Mouse (Mus musculus): ENCODE data around the gene Elmod3. TPM values are rescaled to one million over a fixed set of nuclear protein-coding genes. Genes with fewer than 3 reads are reported as not detected.
"Not testable (repeated sequence)": the region's sequence is repeated elsewhere in the genome, so short reads cannot be mapped to it uniquely, and the experiment has no call there.

Gene Elmod3
- polyA plus RNA-seq, 1 experiment, result 24.0 TPM

- DNase-seq (ENCODE audit: extremely low spot score in 1 of 2, low spot score in 1 of 2), result no peak
Observed at GRCm38 (mm10) chr6:72543265-72543850, 54.9 kb downstream of the Elmod3 start.

GRCm38 (mm10) chr6:72538562-72539031 is 59.6 kb downstream of the Elmod3 start:
- peak; percentile 93 for DNase-seq (ENCODE audit: extremely low spot score in 1 of 2, low spot score in 1 of 2)

- DNase-seq (ENCODE audit: extremely low spot score in 1 of 2, low spot score in 1 of 2), result no peak
Observed at GRCm38 (mm10) chr6:72537998-72538500, 60.2 kb downstream of the Elmod3 start.

- DNase-seq (ENCODE audit: extremely low spot score in 1 of 2, low spot score in 1 of 2), result peak; percentile 52 to 89
Observed at GRCm38 (mm10) chr6:72535165-72535564, 63.0 kb downstream of the Elmod3 start.

GRCm38 (mm10) chr6:72534035-72534809 is 64.0 kb downstream of the Elmod3 start:
- peak in 1 of 2 experiments; percentile 78 for DNase-seq (ENCODE audit: extremely low spot score in 1 of 2, low spot score in 1 of 2)

GRCm38 (mm10) chr6:72533555-72533954 is 64.7 kb downstream of the Elmod3 start:
- not testable (repeated sequence) for DNase-seq (ENCODE audit: extremely low spot score in 1 of 2, low spot score in 1 of 2)

- peak; percentile 38 to 39 for DNase-seq (ENCODE audit: extremely low spot score in 1 of 2, low spot score in 1 of 2)
Observed at GRCm38 (mm10) chr6:72532580-72532979, 65.6 kb downstream of the Elmod3 start.

GRCm38 (mm10) chr6:72528410-72529151 is 69.6 kb downstream of the Elmod3 start:
- no peak for DNase-seq (ENCODE audit: extremely low spot score in 1 of 2, low spot score in 1 of 2)

- DNase-seq (ENCODE audit: extremely low spot score in 1 of 2, low spot score in 1 of 2), result no peak
Observed at GRCm38 (mm10) chr6:72527070-72527469, 71.1 kb downstream of the Elmod3 start.

- no peak for DNase-seq (ENCODE audit: extremely low spot score in 1 of 2, low spot score in 1 of 2)
Observed at GRCm38 (mm10) chr6:72524160-72524559, 74.1 kb downstream of the Elmod3 start.

GRCm38 (mm10) chr6:72523222-72523621 is 75.0 kb downstream of the Elmod3 start:
- no peak for DNase-seq (ENCODE audit: extremely low spot score in 1 of 2, low spot score in 1 of 2)

- no peak for DNase-seq (ENCODE audit: extremely low spot score in 1 of 2, low spot score in 1 of 2)
Observed at GRCm38 (mm10) chr6:72522288-72522687, 75.9 kb downstream of the Elmod3 start.

GRCm38 (mm10) chr6:72521607-72522006 is 76.6 kb downstream of the Elmod3 start, which contains the start of gene Sh2d6:
Gene Sh2d6, minus strand, starts transcription at chr6:72521707.
- DNase-seq (ENCODE audit: extremely low spot score in 1 of 2, low spot score in 1 of 2), result no peak

GRCm38 (mm10) chr6:72520904-72521303 is 77.3 kb downstream of the Elmod3 start:
- no peak for DNase-seq (ENCODE audit: extremely low spot score in 1 of 2, low spot score in 1 of 2)

- peak in 1 of 2 experiments; percentile 76 for DNase-seq (ENCODE audit: extremely low spot score in 1 of 2, low spot score in 1 of 2)
Observed at GRCm38 (mm10) chr6:72519892-72520663, 78.1 kb downstream of the Elmod3 start.

GRCm38 (mm10) chr6:72519303-72519702 is 78.9 kb downstream of the Elmod3 start:
- DNase-seq (ENCODE audit: extremely low spot score in 1 of 2, low spot score in 1 of 2), result no peak

GRCm38 (mm10) chr6:72518842-72519241 is 79.4 kb downstream of the Elmod3 start:
- DNase-seq (ENCODE audit: extremely low spot score in 1 of 2, low spot score in 1 of 2), result no peak
